Mouse (Mus musculus): Measurements from ENCODE around the gene Tmem192. TPM values are rescaled to one million over a fixed set of nuclear protein-coding genes. Genes with fewer than 3 reads are reported as not detected.

The Tmem192 gene
- 10 to 100 TPM; 56.5 to 65.3 TPM for polyA plus RNA-seq (2017; shearing (Covaris generic))

DNA sequence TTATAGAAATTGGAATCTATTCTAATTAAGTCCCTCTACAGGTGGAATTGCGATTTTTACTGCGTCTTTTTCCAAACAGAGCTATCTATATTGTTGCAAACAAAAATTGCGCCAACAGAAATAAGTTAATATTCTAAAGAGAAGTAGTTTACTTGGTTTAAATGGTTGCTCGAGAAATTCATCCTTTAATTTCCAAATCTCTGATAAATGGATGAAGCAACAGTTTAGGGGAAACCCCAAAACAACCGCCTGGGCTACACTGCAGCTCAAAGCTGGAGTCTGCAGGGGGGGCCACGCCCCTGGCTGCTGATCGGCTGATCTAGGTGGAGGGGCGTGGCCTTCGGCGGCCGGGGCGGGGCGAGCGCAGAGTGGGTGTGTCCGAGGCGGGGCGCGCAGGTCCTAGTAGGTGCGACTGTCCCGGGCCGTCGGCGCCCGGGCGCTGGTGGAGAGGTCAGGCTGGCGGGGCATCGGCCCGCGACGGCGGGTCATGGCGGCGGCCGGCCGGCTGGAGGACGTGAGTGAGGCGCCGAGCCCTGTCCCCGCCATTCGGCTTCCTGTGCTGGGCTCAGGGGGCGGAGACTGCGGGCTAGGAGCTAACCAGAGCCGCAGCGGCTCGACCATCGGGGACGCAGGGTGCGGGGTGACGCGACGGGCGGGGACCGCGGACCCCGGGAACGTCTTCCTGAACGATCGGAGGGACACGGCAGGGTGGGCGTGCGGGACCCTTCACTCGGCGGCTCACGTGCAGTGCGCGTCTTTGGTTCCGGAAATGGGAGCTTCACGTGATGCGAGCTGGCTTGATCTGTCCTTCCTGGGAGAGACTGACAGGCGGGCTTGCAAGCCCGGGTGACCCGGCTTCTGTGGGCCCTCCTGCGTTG, at the start of gene Tmem192:
Tmem192 (plus strand) TSS at position 366 of the 878 bp plus-strand sequence.
- peak; percentile 82 for ATAC-seq

GRCm38 (mm10) chr8:64898710-64899109, 48.3 kb upstream of the Tmem192 start:
- ATAC-seq, result no peak

GRCm38 (mm10) chr8:64900645-64901044, 46.3 kb upstream of the Tmem192 start:
- ATAC-seq, result no peak

GRCm38 (mm10) chr8:64901527-64902156, 45.3 kb upstream of the Tmem192 start:
- no peak for ATAC-seq

GRCm38 (mm10) chr8:64902191-64902590, 44.8 kb upstream of the Tmem192 start:
- ATAC-seq, result no peak

- no peak for ATAC-seq
Observed at GRCm38 (mm10) chr8:64903778-64904177, 43.2 kb upstream of the Tmem192 start.

- no peak for ATAC-seq
Observed at GRCm38 (mm10) chr8:64910026-64910425, 37.0 kb upstream of the Tmem192 start.

DNA sequence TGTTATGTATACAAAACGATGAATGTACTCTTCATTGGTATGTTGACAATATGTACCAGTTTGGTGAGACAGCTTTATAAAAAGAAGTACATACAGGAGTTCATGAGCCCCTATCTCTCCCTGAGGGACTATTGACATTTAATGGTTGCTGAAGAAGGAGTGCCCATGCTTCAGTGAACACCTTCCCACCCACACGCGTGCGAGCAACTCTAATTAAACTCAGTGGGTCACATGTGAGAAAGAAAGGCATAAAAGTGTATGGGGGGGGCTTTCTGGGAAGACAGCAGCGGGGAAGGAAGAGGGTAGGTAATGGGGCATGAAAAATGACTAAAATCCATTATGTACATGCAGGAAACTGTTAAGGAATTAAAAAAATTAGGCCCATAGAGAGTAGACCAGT, 30.2 kb upstream of the Tmem192 start:
- ATAC-seq, result no peak

DNA sequence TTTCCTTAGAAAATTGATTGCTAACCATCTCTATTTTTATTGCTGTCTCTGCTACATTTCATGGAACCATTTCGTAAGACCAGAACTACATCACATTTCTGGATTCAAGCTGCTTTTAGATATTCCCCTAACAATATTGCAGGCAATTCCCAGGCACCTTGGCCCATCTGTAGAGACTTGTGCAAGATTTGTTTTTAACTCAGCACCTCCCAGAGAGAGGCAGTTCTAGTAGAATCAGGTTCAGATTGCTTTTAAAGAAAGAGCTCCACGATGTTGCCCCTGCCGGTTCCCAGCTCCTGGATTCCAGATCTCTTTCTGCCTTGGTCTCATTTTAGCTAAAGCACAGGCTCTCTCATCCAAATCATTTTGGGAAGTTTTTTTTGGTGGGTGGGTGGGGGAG, 23.7 kb upstream of the Tmem192 start:
- ATAC-seq, result no peak

DNA sequence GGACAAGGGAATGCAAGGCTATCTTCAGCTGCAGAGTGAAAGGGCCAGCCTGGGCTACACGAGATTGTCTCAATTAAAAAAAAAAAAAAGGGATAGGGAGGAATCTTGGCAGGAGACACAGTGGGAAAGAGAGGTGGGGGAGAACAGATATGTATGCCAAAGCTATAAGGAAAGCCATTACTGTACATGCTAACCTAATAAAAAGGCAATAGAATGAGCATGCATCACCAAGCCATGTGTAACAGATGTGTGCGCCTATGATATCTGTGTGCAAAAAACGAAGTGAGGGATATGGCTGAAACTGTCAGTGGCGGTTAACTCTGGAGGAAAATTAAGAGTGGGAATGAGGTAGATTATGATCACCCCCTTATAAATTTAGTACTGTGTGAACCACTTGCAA, 21.2 kb upstream of the Tmem192 start:
- no peak for ATAC-seq

DNA sequence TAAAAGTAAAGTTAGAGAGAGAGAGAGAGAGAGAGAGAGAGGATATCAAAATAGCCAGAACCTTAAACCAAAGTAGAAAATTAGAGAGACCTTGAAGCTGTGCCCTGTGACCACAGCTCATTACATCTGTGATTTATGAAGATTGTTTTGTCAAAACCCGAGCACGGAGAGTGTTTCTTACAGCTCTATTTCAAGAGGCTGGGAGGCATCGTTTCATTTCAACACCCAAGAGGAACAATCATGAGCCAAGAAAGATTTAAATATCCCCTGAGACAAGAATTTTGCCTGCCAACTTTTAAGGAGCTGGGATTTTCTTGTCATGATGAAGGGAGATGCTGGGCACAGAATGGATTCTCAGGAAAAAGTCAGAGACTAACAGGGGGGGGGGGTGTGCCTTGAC, 20.6 kb upstream of the Tmem192 start:
- no peak for ATAC-seq

DNA sequence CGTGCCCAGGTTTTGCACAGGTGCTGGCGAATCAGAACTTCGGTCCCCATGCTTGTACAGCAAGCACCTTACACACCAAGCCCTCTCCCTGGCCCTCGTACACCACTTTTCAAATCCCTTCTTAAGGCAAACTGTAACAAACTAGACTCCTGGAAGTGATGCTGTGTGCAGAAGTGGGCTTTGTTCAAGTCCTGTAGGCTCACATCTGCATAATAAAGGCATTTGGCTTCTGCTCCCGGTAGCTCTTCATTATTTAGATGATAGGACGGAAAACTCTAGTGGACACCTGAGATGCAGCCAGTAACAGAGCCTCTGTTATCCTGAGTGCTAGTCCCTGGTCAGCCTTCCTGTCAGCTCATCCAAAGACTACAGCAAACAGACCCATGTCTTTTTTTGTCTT, 18.0 kb upstream of the Tmem192 start:
- no peak for ATAC-seq

DNA sequence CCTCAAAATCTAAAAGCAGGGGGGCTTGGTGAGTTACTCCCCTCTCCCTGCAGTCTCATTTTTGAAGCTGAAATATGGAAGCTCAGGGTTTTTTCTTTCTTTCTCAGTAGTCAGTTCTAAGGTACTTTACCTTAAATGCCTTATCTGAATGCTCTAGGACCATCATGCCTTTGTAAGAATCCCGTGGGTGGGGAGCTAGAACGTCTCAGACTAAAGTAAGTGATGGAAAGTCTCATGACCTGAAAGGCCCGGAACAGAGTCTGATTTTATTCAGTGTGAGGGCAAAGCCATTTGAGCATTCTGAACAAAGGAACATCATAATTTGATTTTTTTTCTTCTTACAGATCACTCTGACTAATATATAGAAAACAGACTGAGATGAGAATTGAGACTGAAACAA, 12.0 kb upstream of the Tmem192 start:
- peak; percentile 77 for ATAC-seq

GRCm38 (mm10) chr8:64941019-64941418, 6.0 kb upstream of the Tmem192 start:
- ATAC-seq, result no peak

GRCm38 (mm10) chr8:64941495-64941894, 5.5 kb upstream of the Tmem192 start:
- peak; percentile 56 for ATAC-seq

- no peak for ATAC-seq
Observed at GRCm38 (mm10) chr8:64942946-64943345, 4.0 kb upstream of the Tmem192 start.

GRCm38 (mm10) chr8:64944831-64945230, 2.2 kb upstream of the Tmem192 start:
- ATAC-seq, result no peak

- ATAC-seq, result no peak
Observed at GRCm38 (mm10) chr8:64945606-64946005, 1.4 kb upstream of the Tmem192 start.

- ATAC-seq, result peak; percentile 56
Observed at GRCm38 (mm10) chr8:64946441-64946819, 555 bp upstream of the Tmem192 start.

GRCm38 (mm10) chr8:64947698-64948034, 681 bp downstream of the Tmem192 start:
- ATAC-seq, result no peak

DNA sequence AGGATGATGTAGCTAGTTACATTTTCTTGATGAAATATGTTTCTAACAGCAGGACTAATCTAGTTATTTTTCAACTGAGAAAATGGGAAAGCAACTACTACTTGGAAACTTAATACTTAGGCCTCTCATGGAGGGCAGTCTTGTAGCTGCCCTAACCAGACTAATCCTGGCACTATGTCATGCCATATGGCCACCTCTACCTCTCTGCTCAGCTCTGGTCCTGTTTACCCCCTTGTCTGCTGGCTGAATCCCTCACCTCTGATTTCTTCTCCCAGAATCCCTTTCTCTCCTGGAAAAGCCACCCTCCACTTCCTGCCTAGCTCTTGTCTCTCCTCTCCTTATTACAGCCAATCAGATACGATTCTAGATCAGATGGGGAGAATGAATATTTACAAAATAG, 1.4 kb downstream of the Tmem192 start:
- ATAC-seq, result no peak

DNA sequence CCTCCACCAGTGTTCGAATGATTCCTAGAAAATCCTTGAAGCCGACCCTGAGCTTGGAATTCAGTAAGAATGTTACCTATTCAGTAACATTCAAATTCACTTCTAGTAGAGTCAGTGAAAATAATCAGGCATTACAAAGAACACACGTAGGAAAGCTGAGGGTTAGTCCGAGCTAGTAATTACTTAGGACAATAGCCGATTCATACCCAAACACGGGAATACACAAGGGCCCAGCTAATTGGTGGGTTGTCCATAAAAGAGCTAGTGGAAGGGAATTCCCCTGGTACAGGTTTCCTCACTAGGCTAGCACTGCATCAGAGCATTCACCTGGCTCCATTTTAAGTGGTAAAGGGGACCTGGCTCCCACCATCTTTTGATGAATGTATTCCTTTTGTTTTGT, 5.1 kb downstream of the Tmem192 start:
- no peak for ATAC-seq

- no peak for ATAC-seq
Observed at GRCm38 (mm10) chr8:64959025-64959424, 12.0 kb downstream of the Tmem192 start.

GRCm38 (mm10) chr8:64962836-64963235, 15.9 kb downstream of the Tmem192 start:
- peak; percentile 52 for ATAC-seq

Measured in activated CD4-positive, CD25-positive, alpha-beta regulatory T cell, adult 4 months (primary cell).